Mouse (Mus musculus): ENCODE measurements around the gene Scp2. TPM values are rescaled to one million over a fixed set of nuclear protein-coding genes. Genes with fewer than 3 reads are reported as not detected.
"Not testable (repeated sequence)": the region's sequence is repeated elsewhere in the genome, so short reads cannot be mapped to it uniquely, and the experiment has no call there.

Gene Scp2
- 228 and 229 TPM in 2 replicates for polyA plus RNA-seq (2015; fragmentation: Nextera tagmentation; extraction: Ambion mirVana)

- Histone ChIP-seq H3K36me3 (0 out of 2 replicates have a peak, but pooled peaks cover 4% of the 10 kb centered on the region), H3K4me2 (peak within 1 kb of the TSS; percentile 26), H3K4me1 (no peaks in the 10 kb centered on the region), H3K27ac (peak within 1 kb of the TSS; percentile 72), H3K27me3 (no peaks in the 10 kb centered on the region), H3K9me3 (replicated peaks) (peaks cover 6% of the 10 kb centered on the region; the same call in 1 of the 2 replicates), H3K4me3 (replicated peaks) (peak within 1 kb of the TSS; percentile 16), H3K9ac (peak within 1 kb of the TSS; percentile 14; the same call in 1 of the 2 replicates)
- 71% methylated on average over 1 of the region's 1 CpGs for WGBS
- ATAC-seq (replicated peaks; ENCODE audit: low FRiP score) = peak; percentile 69; the same call in 1 of the 2 replicates
These were observed at the start of gene Scp2 for GRCm38 (mm10) chr4:108144880-108145279. Gene Scp2 (minus strand): TSS chr4:108144998.

- H3K4me3 ChIP-seq (replicated peaks) = no peak overlapping the region
- ATAC-seq (replicated peaks; ENCODE audit: low FRiP score) = no peak
These were observed 48.1 kb upstream of the Scp2 start for GRCm38 (mm10) chr4:108192821-108193323.

GRCm38 (mm10) chr4:108182278-108182677, 37.5 kb upstream of the Scp2 start:
- Histone ChIP-seq H3K36me3 (no peaks in the 10 kb centered on the region), H3K27ac (no peak overlapping the region), H3K27me3 (no peaks in the 10 kb centered on the region), H3K9ac (no peak overlapping the region), H3K4me3 (replicated peaks) (no peak overlapping the region), H3K4me2 (no peak overlapping the region), H3K4me1 (no peaks in the 10 kb centered on the region), H3K9me3 (replicated peaks) (no peaks in the 10 kb centered on the region)
- no peak for ATAC-seq (replicated peaks; ENCODE audit: low FRiP score)
- WGBS = 62% methylated on average over 1 of the region's 1 CpGs

More at GRCm38 (mm10) chr4:108192821-108193323, 48.1 kb upstream of the Scp2 start:
- Histone ChIP-seq H3K9ac (no peak overlapping the region), H3K36me3 (no peaks in the 10 kb centered on the region), H3K4me1 (peaks cover 5% of the 10 kb centered on the region; the same call in 1 of the 2 replicates), H3K4me2 (no peak overlapping the region), H3K27ac (no peak overlapping the region), H3K27me3 (no peaks in the 10 kb centered on the region), H3K9me3 (replicated peaks) (no peaks in the 10 kb centered on the region)
- 59% methylated on average over 2 of the region's 2 CpGs for WGBS

- no peak overlapping the region for H3K9ac ChIP-seq
- H3K4me2 ChIP-seq = no peak overlapping the region
- H3K36me3 ChIP-seq = peaks cover 6% of the 10 kb centered on the region
- H3K27me3 ChIP-seq = peaks cover 18% of the 10 kb centered on the region; the same call in 1 of the 2 replicates
- 83% methylated on average over 6 of the region's 6 CpGs for WGBS
- 0 out of 2 replicates have a peak, but pooled peaks cover 3% of the 10 kb centered on the region for H3K4me1 ChIP-seq
- no peak overlapping the region for H3K27ac ChIP-seq
- H3K9me3 ChIP-seq (replicated peaks) = no peaks in the 10 kb centered on the region
- H3K4me3 ChIP-seq (replicated peaks) = no peak overlapping the region
- no peak for ATAC-seq (replicated peaks; ENCODE audit: low FRiP score)
These were observed 23.3 kb upstream of the Scp2 start for GRCm38 (mm10) chr4:108168056-108168455.

GRCm38 (mm10) chr4:108166874-108167273, 22.1 kb upstream of the Scp2 start:
- peaks cover 18% of the 10 kb centered on the region; the same call in 1 of the 2 replicates for H3K27me3 ChIP-seq
- H3K36me3 ChIP-seq = peaks cover 6% of the 10 kb centered on the region
- ATAC-seq (replicated peaks; ENCODE audit: low FRiP score) = no peak
- no peak overlapping the region for H3K9ac ChIP-seq
- no peaks in the 10 kb centered on the region for H3K9me3 ChIP-seq (replicated peaks)
- H3K4me2 ChIP-seq = no peak overlapping the region
- H3K27ac ChIP-seq = no peak overlapping the region
- no peak overlapping the region for H3K4me3 ChIP-seq (replicated peaks)
- H3K4me1 ChIP-seq = 0 out of 2 replicates have a peak, but pooled peaks cover 3% of the 10 kb centered on the region
- WGBS = 84% methylated on average over 4 of the region's 4 CpGs

- H3K4me1 ChIP-seq = 0 out of 2 replicates have a peak, but pooled peaks cover 3% of the 10 kb centered on the region
- H3K27me3 ChIP-seq = peaks cover 18% of the 10 kb centered on the region; the same call in 1 of the 2 replicates
- H3K4me2 ChIP-seq = peak within 1 kb of the TSS; percentile 97
- peak within 1 kb of the TSS; percentile 76 for H3K9ac ChIP-seq
- peak; percentile 82 for ATAC-seq (replicated peaks; ENCODE audit: low FRiP score)
- no peak within 1 kb of the TSS for H3K27ac ChIP-seq
- peak within 1 kb of the TSS; percentile 73 for H3K4me3 ChIP-seq (replicated peaks)
- no peaks in the 10 kb centered on the region for H3K36me3 ChIP-seq
- under 1% methylated on average over 43 of the region's 43 CpGs for WGBS
- no peaks in the 10 kb centered on the region for H3K9me3 ChIP-seq (replicated peaks)
These were observed 20.5 kb upstream of the Scp2 start, which contains the start of gene Echdc2 for GRCm38 (mm10) chr4:108165152-108165895. Gene Echdc2 (plus strand): TSS chr4:108165437.

- H3K36me3 ChIP-seq = no peaks in the 10 kb centered on the region
- no peak overlapping the region for H3K27ac ChIP-seq
- H3K4me2 ChIP-seq = no peak overlapping the region
- 86% methylated on average over 3 of the region's 3 CpGs for WGBS
- H3K4me3 ChIP-seq (replicated peaks) = no peak overlapping the region
- H3K4me1 ChIP-seq = 0 out of 2 replicates have a peak, but pooled peaks cover 3% of the 10 kb centered on the region
- peaks cover 18% of the 10 kb centered on the region; the same call in 1 of the 2 replicates for H3K27me3 ChIP-seq
- no peak for ATAC-seq (replicated peaks; ENCODE audit: low FRiP score)
- H3K9ac ChIP-seq = no peak overlapping the region
- no peaks in the 10 kb centered on the region for H3K9me3 ChIP-seq (replicated peaks)
These were observed 18.5 kb upstream of the Scp2 start for GRCm38 (mm10) chr4:108163291-108163690.

GRCm38 (mm10) chr4:108161936-108162335, 17.1 kb upstream of the Scp2 start:
- H3K9ac ChIP-seq = no peak overlapping the region
- H3K4me3 ChIP-seq (replicated peaks) = no peak overlapping the region
- H3K4me1 ChIP-seq = 0 out of 2 replicates have a peak, but pooled peaks cover 3% of the 10 kb centered on the region
- peaks cover 18% of the 10 kb centered on the region; the same call in 1 of the 2 replicates for H3K27me3 ChIP-seq
- no peaks in the 10 kb centered on the region for H3K36me3 ChIP-seq
- 92% methylated on average over 8 of the region's 8 CpGs for WGBS
- H3K4me2 ChIP-seq = no peak overlapping the region
- ATAC-seq (replicated peaks; ENCODE audit: low FRiP score) = no peak
- no peak overlapping the region for H3K27ac ChIP-seq
- H3K9me3 ChIP-seq (replicated peaks) = no peaks in the 10 kb centered on the region

GRCm38 (mm10) chr4:108155141-108155540, 10.3 kb upstream of the Scp2 start:
- not testable (repeated sequence) for ATAC-seq (replicated peaks; ENCODE audit: low FRiP score); H3K4me1 ChIP-seq; H3K36me3 ChIP-seq; H3K9ac ChIP-seq; H3K9me3 ChIP-seq (replicated peaks); H3K27me3 ChIP-seq; H3K4me2 ChIP-seq; H3K27ac ChIP-seq; H3K4me3 ChIP-seq (replicated peaks)
- 80% methylated on average over 1 of the region's 1 CpGs for WGBS

GRCm38 (mm10) chr4:108145554-108145953, 756 bp upstream of the Scp2 start:
- not testable (repeated sequence) for ATAC-seq (replicated peaks; ENCODE audit: low FRiP score); H3K4me3 ChIP-seq (replicated peaks); H3K9me3 ChIP-seq (replicated peaks); H3K9ac ChIP-seq; H3K4me2 ChIP-seq; H3K27me3 ChIP-seq; H3K36me3 ChIP-seq; H3K4me1 ChIP-seq
- 53% methylated on average over 3 of the region's 3 CpGs for WGBS
- H3K27ac ChIP-seq = 0 out of 2 replicates have a peak overlapping the region, but pooled peaks have one; percentile 52

GRCm38 (mm10) chr4:108143778-108144177, 1.0 kb downstream of the Scp2 start:
- no peak for ATAC-seq (replicated peaks; ENCODE audit: low FRiP score)
- Histone ChIP-seq H3K4me1 (no peaks in the 10 kb centered on the region), H3K36me3 (0 out of 2 replicates have a peak, but pooled peaks cover 4% of the 10 kb centered on the region), H3K9ac (no peak overlapping the region), H3K27me3 (no peaks in the 10 kb centered on the region), H3K4me2 (peak overlapping the region; percentile 26), H3K4me3 (replicated peaks) (no peak overlapping the region), H3K9me3 (replicated peaks) (peaks cover 6% of the 10 kb centered on the region; the same call in 1 of the 2 replicates), H3K27ac (peak overlapping the region; percentile 72; the same call in 1 of the 2 replicates)

GRCm38 (mm10) chr4:108143178-108143577, 1.6 kb downstream of the Scp2 start:
- not testable (repeated sequence) for H3K4me2 ChIP-seq; H3K27me3 ChIP-seq; H3K9ac ChIP-seq; H3K27ac ChIP-seq; H3K4me3 ChIP-seq (replicated peaks); H3K4me1 ChIP-seq; H3K36me3 ChIP-seq; ATAC-seq (replicated peaks; ENCODE audit: low FRiP score); H3K9me3 ChIP-seq (replicated peaks)
- 78% methylated on average over 2 of the region's 2 CpGs for WGBS
